Comparison of ENCODE assay signal across 26 mouse cellular contexts in genomic region chr14:103481514-103481913, GRCm38 (mm10). TPM values are rescaled to one million over a fixed set of nuclear protein-coding genes. Genes with fewer than 3 reads are reported as not detected.
A peak's percentile ranks its signal among the peaks of the same experiment; 100 is the strongest.
DNase-seq lines count a peak whose midpoint lies in the region; ATAC-seq and TF ChIP-seq lines count a peak whose summit lies in the region.
"Had no signal": no experiment of that assay in that cellular context is flagged by ENCODE, and none has a peak within 500 bp of the region (broad histone marks: within the 10 kb centered on the region; RNA-seq: fewer than 3 reads in every experiment).

No protein-coding gene starts in this region.

- no peak for ATAC-seq in liver, embryonic 12.5 days
- ATAC-seq in megakaryocyte, adult 5-6 weeks (ENCODE audit: poor library complexity, severe bottlenecking), result peak; percentile 53
- ATAC-seq in megakaryocyte-erythroid progenitor cell, adult 5-6 weeks (replicated peaks; ENCODE audit: low FRiP score, low TSS enrichment, poor library complexity, severe bottlenecking), result no peak
- ATAC-seq: activated CD4-positive, CD25-positive, alpha-beta regulatory T cell, adult 4 months; CD4-positive, CD25-positive, alpha-beta regulatory T cell, adult 4 months; forebrain, embryonic 15.5 days; hindbrain, embryonic 16.5 days had no signal

- DNase-seq in liver, adult 2 months (ENCODE audit: extremely low read depth, low read depth, low spot score), result peak; percentile 30
- peak; percentile 14 for DNase-seq in 416B (ENCODE audit: low read depth)
- DNase-seq in right cerebral cortex, postnatal 25 days, result no peak
- DNase-seq: adrenal gland, adult 8-10 months; adrenal gland, postnatal 25 days; cerebellum, adult 18-20 months; cerebellum, adult 9-10 months; cerebellum, postnatal 14 days; gastrocnemius, postnatal 25 days; heart, postnatal 10 days; heart, postnatal 36 days had no signal

- no peaks in the 10 kb centered on the region for H3K4me1 ChIP-seq in liver, adult 2 months (ENCODE audit: control insufficient read depth, insufficient read depth, low read length)
- H3K4me1 ChIP-seq in liver, embryonic 12.5 days, result no peaks in the 10 kb centered on the region
- H3K4me1 ChIP-seq in bone marrow macrophage, adult 2 months (ENCODE audit: control insufficient read depth, insufficient read depth, low read length), result peaks cover 47% of the 10 kb centered on the region
- H3K4me1 ChIP-seq: embryonic facial prominence, embryonic 12.5 days; embryonic facial prominence, embryonic 15.5 days; forebrain, embryonic 15.5 days; heart, embryonic 12.5 days; heart, embryonic 15.5 days; hindbrain, embryonic 10.5 days; hindbrain, embryonic 13.5 days had no signal

- H3K36me3 ChIP-seq in liver, adult 2 months (ENCODE audit: control insufficient read depth, insufficient read depth, low read length), result no peaks in the 10 kb centered on the region
- no peaks in the 10 kb centered on the region for H3K36me3 ChIP-seq in liver, embryonic 12.5 days
- H3K36me3 ChIP-seq: embryonic facial prominence, embryonic 12.5 days; embryonic facial prominence, embryonic 15.5 days; forebrain, embryonic 15.5 days; heart, embryonic 12.5 days; heart, embryonic 15.5 days; hindbrain, embryonic 10.5 days; hindbrain, embryonic 13.5 days had no signal

- no peaks in the 10 kb centered on the region for H3K27me3 ChIP-seq in liver, adult 2 months (ENCODE audit: control insufficient read depth, insufficient read depth, low read length)
- no peaks in the 10 kb centered on the region for H3K27me3 ChIP-seq in liver, embryonic 12.5 days (replicated peaks)
- H3K27me3 ChIP-seq: embryonic facial prominence, embryonic 12.5 days; embryonic facial prominence, embryonic 15.5 days; forebrain, embryonic 15.5 days; heart, embryonic 12.5 days; heart, embryonic 15.5 days; hindbrain, embryonic 13.5 days had no signal

- no peak overlapping the region for H3K4me2 ChIP-seq in liver, embryonic 12.5 days
- H3K4me2 ChIP-seq: embryonic facial prominence, embryonic 12.5 days; embryonic facial prominence, embryonic 15.5 days; forebrain, embryonic 15.5 days; heart, embryonic 12.5 days; heart, embryonic 15.5 days; hindbrain, embryonic 13.5 days had no signal

- no peaks in the 10 kb centered on the region for H3K9me3 ChIP-seq in liver, embryonic 12.5 days (replicated peaks)
- H3K9me3 ChIP-seq: embryonic facial prominence, embryonic 12.5 days; embryonic facial prominence, embryonic 15.5 days; forebrain, embryonic 15.5 days; heart, embryonic 12.5 days; heart, embryonic 15.5 days; hindbrain, embryonic 10.5 days; hindbrain, embryonic 13.5 days had no signal

- WGBS in liver, adult 2 months, result 75% methylated on average over 7 of the region's 7 CpGs
- 71% methylated on average over 7 of the region's 7 CpGs for WGBS in liver, embryonic 12.5 days (ENCODE audit: insufficient replicate concordance)

- no peaks in the 10 kb centered on the region for H3K79me2 ChIP-seq in liver, adult 2 months (ENCODE audit: control insufficient read depth, insufficient read depth, low read length)

- H3K9ac ChIP-seq in liver, adult 2 months (ENCODE audit: low read depth, low read length), result no peak overlapping the region
- no peak overlapping the region for H3K9ac ChIP-seq in liver, embryonic 12.5 days
- H3K9ac ChIP-seq: embryonic facial prominence, embryonic 12.5 days; embryonic facial prominence, embryonic 15.5 days; forebrain, embryonic 15.5 days; heart, embryonic 12.5 days; heart, embryonic 15.5 days; hindbrain, embryonic 13.5 days had no signal

- no peak overlapping the region for H3K27ac ChIP-seq in liver, adult 2 months (replicated peaks; ENCODE audit: insufficient read depth, low read depth, low read length)
- no peak overlapping the region for H3K27ac ChIP-seq in liver, embryonic 12.5 days
- H3K27ac ChIP-seq in bone marrow macrophage, adult 2 months (ENCODE audit: insufficient read depth, low read depth, low read length), result peak overlapping the region; percentile 69
- H3K27ac ChIP-seq: embryonic facial prominence, embryonic 12.5 days; embryonic facial prominence, embryonic 15.5 days; forebrain, embryonic 15.5 days; heart, embryonic 15.5 days; hindbrain, embryonic 10.5 days; hindbrain, embryonic 13.5 days had no signal

- TF ChIP-seq POLR2A in liver, adult 2 months (IDR thresholded peaks at IDR 0.05; ENCODE audit: extremely low read depth, insufficient read depth, low read length), result no peak
- no peak for TF ChIP-seq POLR2A in bone marrow macrophage, adult 2 months (IDR thresholded peaks at IDR 0.05; ENCODE audit: borderline replicate concordance, low read depth, low read length)

- H3K4me3 ChIP-seq in liver, adult 2 months (ENCODE audit: insufficient read depth, low read depth, low read length), result no peak overlapping the region
- H3K4me3 ChIP-seq in liver, embryonic 12.5 days, result no peak overlapping the region
- H3K4me3 ChIP-seq in bone marrow macrophage, adult 2 months (ENCODE audit: insufficient read depth, low read length), result no peak overlapping the region
- H3K4me3 ChIP-seq: embryonic facial prominence, embryonic 12.5 days; embryonic facial prominence, embryonic 15.5 days; forebrain, embryonic 15.5 days; heart, embryonic 12.5 days; heart, embryonic 15.5 days; hindbrain, embryonic 10.5 days; hindbrain, embryonic 13.5 days had no signal

- TF ChIP-seq CTCF in liver, adult 2 months (IDR thresholded peaks at IDR 0.05; ENCODE audit: low read depth, low read length), result no peak
- no peak for TF ChIP-seq CTCF in bone marrow macrophage, adult 2 months (IDR thresholded peaks at IDR 0.05; ENCODE audit: low read depth, low read length)

RNA-seq across cellular contexts. Expression of gene Scel, which starts 31.6 kb away (rescaled TPM):
- not detected in 2 replicates for total RNA-seq in liver, adult 2 months (2014; rRNA removed)
- not detected in 2 replicates for polyA plus RNA-seq in liver, adult 2 months (2012; rRNA removed)
- polyA plus RNA-seq in liver, embryonic 12.5 days (2016; fragmentation: Nextera tagmentation; extraction: Ambion mirVana), result 0.16 and 0.17 TPM in 2 replicates
- polyA plus RNA-seq in bone marrow macrophage, adult 2 months (2012; ENCODE audit: insufficient read depth, insufficient read length, missing spikeins), result not detected in 2 replicates
- total RNA-seq in megakaryocyte, adult 5-6 weeks (2015), result 0.51 and 0.73 TPM in 2 replicates
- 0.62 and 1.7 TPM in 2 replicates for total RNA-seq in megakaryocyte, adult 5-6 weeks (2017)
- total RNA-seq in megakaryocyte-erythroid progenitor cell, adult 5-6 weeks (2014; fragmentation: Nextera tagmentation), result not detected in 2 replicates
- total RNA-seq in megakaryocyte-erythroid progenitor cell, adult 5-6 weeks (2017), result not detected in 2 replicates
- polyA plus RNA-seq: activated CD4-positive, CD25-positive, alpha-beta regulatory T cell, adult 4 months; C2C12; forebrain, embryonic 15.5 days had no signal
